Mouse (Mus musculus): Measurements from ENCODE around the gene Sgo2a.
A peak's percentile ranks its signal among the peaks of the same experiment; 100 is the strongest.
"Not testable (repeated sequence)": the region's sequence is repeated elsewhere in the genome, so short reads cannot be mapped to it uniquely, and the experiment has no call there.

Sgo2a gene

GRCm38 (mm10) chr1:58031160-58031769 is 35.5 kb downstream of the Sgo2a start:
- DNase-seq (ENCODE audit: low spot score): peak; percentile 18

- DNase-seq (ENCODE audit: low spot score): not testable (repeated sequence)
Observed at GRCm38 (mm10) chr1:58037306-58037705, 41.5 kb downstream of the Sgo2a start.

- no peak for DNase-seq (ENCODE audit: low spot score)
Observed at GRCm38 (mm10) chr1:58045076-58045475, 49.3 kb downstream of the Sgo2a start.

- DNase-seq (ENCODE audit: low spot score): no peak
Observed at GRCm38 (mm10) chr1:58045546-58045945, 49.8 kb downstream of the Sgo2a start.

GRCm38 (mm10) chr1:58046721-58047290 is 51.0 kb downstream of the Sgo2a start:
- DNase-seq (ENCODE audit: low spot score): no peak

GRCm38 (mm10) chr1:58049126-58049525 is 53.4 kb downstream of the Sgo2a start:
- no peak for DNase-seq (ENCODE audit: low spot score)

- no peak for DNase-seq (ENCODE audit: low spot score)
Observed at GRCm38 (mm10) chr1:58055598-58055997, 59.8 kb downstream of the Sgo2a start.

- DNase-seq (ENCODE audit: low spot score): no peak
Observed at GRCm38 (mm10) chr1:58056074-58056807, 60.5 kb downstream of the Sgo2a start.

GRCm38 (mm10) chr1:58056939-58057338 is 61.2 kb downstream of the Sgo2a start:
- no peak for DNase-seq (ENCODE audit: low spot score)

GRCm38 (mm10) chr1:58058846-58059245 is 63.1 kb downstream of the Sgo2a start:
- no peak for DNase-seq (ENCODE audit: low spot score)

- DNase-seq (ENCODE audit: low spot score): no peak
Observed at GRCm38 (mm10) chr1:58062131-58062530, 66.4 kb downstream of the Sgo2a start.

- no peak for DNase-seq (ENCODE audit: low spot score)
Observed at GRCm38 (mm10) chr1:58065151-58065550, 69.4 kb downstream of the Sgo2a start.

- DNase-seq (ENCODE audit: low spot score): no peak
Observed at GRCm38 (mm10) chr1:58065606-58066005, 69.8 kb downstream of the Sgo2a start.

- DNase-seq (ENCODE audit: low spot score): no peak
Observed at GRCm38 (mm10) chr1:58069181-58069580, 73.4 kb downstream of the Sgo2a start.

- no peak for DNase-seq (ENCODE audit: low spot score)
Observed at GRCm38 (mm10) chr1:58070091-58070490, 74.3 kb downstream of the Sgo2a start.

- no peak for DNase-seq (ENCODE audit: low spot score)
Observed at GRCm38 (mm10) chr1:58071006-58071405, 75.2 kb downstream of the Sgo2a start.

- no peak for DNase-seq (ENCODE audit: low spot score)
Observed at GRCm38 (mm10) chr1:58071509-58071908, 75.7 kb downstream of the Sgo2a start.

GRCm38 (mm10) chr1:58072416-58072815 is 76.6 kb downstream of the Sgo2a start:
- DNase-seq (ENCODE audit: low spot score): no peak

GRCm38 (mm10) chr1:58072991-58073730 is 77.4 kb downstream of the Sgo2a start:
- DNase-seq (ENCODE audit: low spot score): no peak

- DNase-seq (ENCODE audit: low spot score): no peak
Observed at GRCm38 (mm10) chr1:58074266-58074665, 78.5 kb downstream of the Sgo2a start.

All from ovary, postnatal 10 days (tissue).